Mouse (Mus musculus): ENCODE data around the gene Arhgap35.

Gene Arhgap35

DNA sequence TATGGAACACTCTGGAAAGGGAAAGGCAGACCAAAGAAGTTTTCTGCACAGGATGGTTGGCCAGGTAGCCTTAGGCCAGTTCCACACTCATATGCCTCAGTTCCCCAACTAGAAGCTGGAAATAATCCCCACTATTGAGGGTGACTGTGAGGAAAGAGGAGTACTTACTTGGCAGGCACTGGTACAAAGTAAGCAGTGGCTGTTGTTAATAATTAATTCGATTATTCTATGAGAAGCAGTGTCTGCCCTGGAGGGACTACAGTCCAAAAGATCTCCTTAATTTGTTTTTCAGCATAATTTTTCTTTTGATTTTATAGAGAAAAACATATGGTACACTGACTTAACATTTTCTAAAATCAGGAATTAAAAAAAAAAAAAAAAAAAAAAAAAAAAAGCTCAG lies 10.7 kb downstream of the Arhgap35 start:
- no peak for DNase-seq (ENCODE audit: low spot score)

- no peak for DNase-seq (ENCODE audit: low spot score)
Observed at GRCm38 (mm10) chr7:16601683-16602102, 13.1 kb downstream of the Arhgap35 start.

- no peak for DNase-seq (ENCODE audit: low spot score)
Observed at GRCm38 (mm10) chr7:16599006-16599405, 15.8 kb downstream of the Arhgap35 start.

GRCm38 (mm10) chr7:16591292-16591691 lies 23.5 kb downstream of the Arhgap35 start:
- no peak for DNase-seq (ENCODE audit: low spot score)

DNA sequence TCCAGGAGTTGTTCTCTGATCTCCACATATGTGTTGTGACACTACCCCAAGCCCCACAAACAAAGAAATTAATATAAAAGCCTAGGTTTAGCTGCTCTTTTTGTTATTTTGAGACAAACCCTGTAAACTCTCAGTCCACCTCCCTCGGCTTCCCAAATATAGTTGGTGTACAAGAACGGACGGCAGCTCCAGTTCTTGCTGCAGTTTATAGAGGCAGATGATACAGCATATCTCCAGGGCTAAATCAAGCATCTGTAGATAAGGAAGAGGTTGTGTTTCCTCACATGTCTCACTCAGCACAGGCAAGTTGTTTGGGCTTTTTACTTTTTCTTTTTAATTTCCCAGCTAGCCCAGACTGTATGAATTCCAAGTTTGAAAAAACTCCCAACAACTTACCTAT lies 27.1 kb downstream of the Arhgap35 start:
- DNase-seq (ENCODE audit: low spot score): no peak

DNA sequence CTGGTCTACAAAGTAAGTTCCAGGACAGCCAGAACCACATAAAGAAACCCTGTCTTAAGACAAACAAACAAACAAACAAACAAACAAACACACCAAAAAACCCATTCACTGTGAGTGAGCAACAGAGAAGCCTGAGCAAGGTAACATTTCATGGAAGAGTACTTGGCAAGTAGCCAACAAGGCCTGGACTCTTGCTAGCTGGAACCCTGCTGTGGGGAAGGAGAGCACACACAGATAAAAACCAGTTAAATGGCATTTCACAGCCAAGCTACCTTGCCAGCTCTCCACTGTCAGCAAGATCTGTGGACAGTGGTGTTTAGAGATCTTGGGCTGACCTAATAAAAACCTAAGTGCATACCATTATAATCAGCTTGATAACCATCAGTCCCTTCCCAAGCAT lies 30.4 kb downstream of the Arhgap35 start:
- no peak for DNase-seq (ENCODE audit: low spot score)

DNA sequence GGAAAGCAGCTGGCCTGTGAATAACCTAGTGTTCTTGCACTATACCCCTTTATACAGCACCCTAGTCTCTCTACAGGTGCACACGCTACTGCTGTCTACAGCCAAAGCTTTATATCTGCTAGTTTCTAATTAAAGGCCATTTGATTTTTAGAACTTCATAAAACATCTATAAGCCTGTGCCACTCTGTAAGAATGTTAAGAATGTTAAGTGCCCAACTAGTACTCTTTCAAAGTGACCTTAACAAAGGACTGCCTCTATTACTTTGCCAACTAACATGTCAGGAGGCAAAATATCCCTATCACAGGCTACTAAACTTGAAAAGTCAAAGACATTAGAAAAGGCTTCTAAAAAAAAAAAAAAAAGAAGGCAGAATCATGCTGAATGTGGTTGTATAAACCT lies 31.0 kb downstream of the Arhgap35 start:
- DNase-seq (ENCODE audit: low spot score): no peak

DNA sequence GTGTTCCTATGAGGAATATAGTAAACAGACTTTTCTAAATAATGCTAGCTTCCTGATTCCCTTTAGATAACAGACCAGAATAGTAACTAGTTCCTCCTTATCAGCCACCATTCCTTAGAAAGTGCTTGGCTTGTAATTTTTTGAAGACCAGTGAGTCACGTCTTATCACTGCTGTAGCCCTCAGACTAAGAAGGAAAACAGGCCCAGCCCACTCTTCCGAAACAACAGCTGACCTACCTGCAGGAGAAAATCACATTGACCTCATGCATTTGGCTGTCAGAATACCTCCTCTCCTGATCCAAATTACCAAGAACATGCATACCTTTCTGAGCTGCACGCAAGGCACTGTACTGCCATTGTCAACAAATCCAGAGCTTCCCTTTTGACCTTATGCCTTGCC lies 32.5 kb downstream of the Arhgap35 start:
- no peak for DNase-seq (ENCODE audit: low spot score)

- DNase-seq (ENCODE audit: low spot score): peak; percentile 39
Observed at GRCm38 (mm10) chr7:16581276-16582100, 33.3 kb downstream of the Arhgap35 start.

GRCm38 (mm10) chr7:16576719-16577118 lies 38.1 kb downstream of the Arhgap35 start:
- no peak for DNase-seq (ENCODE audit: low spot score)

DNA sequence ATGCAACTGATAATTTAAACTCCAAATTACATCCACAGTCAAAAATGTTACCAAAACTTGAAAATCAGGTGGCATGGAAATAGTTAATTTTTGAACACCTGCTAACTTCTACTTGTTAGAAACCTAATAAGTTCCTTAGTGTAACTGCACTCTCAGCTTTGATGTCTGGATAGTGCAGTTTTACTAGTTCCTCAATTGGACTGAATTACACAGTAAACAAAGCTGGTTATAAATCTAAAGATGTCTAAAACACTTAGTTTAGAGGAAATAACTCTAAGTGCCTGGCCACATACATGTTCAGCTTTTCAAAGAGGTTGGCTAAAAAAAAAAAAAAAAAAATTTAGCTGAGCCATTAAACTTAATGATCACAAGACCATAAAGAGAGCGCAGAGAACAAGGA lies 43.6 kb downstream of the Arhgap35 start:
- no peak for DNase-seq (ENCODE audit: low spot score)

DNA sequence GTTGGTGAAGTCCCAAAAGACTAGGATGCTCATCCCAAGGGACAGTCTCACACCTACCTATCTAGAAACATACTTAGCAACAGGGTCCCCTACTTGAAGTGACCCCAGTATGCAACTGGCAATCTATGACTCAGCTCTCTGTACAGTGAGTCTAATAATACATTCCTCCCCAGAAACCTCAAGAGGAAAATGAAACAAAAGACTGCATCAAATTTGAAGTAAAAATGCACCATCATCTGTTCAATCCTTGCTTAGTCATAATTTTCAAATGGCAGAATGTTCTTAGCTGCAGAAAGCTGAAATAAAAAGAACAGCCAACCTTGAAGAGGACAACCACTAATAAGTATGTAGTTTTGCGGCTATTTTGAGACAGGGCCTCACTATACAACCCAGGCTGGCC lies 44.1 kb downstream of the Arhgap35 start:
- DNase-seq (ENCODE audit: low spot score): no peak

DNA sequence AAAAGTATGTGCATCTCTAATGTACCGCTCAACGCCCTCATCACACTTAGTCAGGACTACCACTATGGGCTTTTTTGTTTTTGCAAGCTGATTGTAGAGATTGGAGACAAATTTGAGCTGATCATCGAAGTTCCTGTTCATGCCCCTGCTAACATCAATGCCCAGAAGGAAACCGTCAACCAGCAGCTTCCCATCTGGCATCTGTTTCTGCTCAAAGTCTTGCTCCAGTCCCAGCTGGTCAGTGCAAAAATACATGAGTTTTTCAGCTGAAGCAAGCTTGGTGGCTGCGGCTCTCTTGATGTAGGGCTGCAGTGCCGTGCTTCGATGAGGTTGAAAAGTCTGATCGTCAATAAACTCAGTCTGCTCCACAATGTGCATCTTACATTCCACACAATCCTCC lies 50.3 kb downstream of the Arhgap35 start:
- DNase-seq (ENCODE audit: low spot score): no peak

GRCm38 (mm10) chr7:16557783-16558538 lies 56.8 kb downstream of the Arhgap35 start:
- no peak for DNase-seq (ENCODE audit: low spot score)

DNA sequence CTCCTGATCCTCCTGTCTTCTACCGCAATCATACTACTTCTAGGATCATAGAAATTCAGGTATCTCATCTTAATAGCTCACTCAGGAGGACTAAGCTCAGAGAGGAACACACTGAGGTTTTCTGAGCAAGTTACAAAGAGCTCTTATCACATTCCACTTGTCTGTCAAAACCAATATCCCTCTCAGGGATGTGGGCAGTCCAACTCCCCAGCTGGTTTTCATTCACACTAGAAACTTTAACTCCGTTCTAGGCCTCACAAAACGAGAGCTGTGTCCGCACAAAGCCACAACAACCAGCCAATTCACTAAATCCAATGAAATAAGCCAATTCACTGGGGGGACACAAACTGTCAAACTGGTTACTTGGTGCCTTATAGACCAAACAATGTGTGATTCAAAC lies 57.5 kb downstream of the Arhgap35 start:
- peak; percentile 34 for DNase-seq (ENCODE audit: low spot score)

GRCm38 (mm10) chr7:16554215-16554614 lies 60.6 kb downstream of the Arhgap35 start:
- DNase-seq (ENCODE audit: low spot score): no peak

- no peak for DNase-seq (ENCODE audit: low spot score)
Observed at GRCm38 (mm10) chr7:16551581-16551980, 63.2 kb downstream of the Arhgap35 start.

GRCm38 (mm10) chr7:16549299-16549698 lies 65.5 kb downstream of the Arhgap35 start:
- DNase-seq (ENCODE audit: low spot score): no peak

- peak; percentile 20 for DNase-seq (ENCODE audit: low spot score)
Observed at GRCm38 (mm10) chr7:16544770-16545169, 70.0 kb downstream of the Arhgap35 start.

DNA sequence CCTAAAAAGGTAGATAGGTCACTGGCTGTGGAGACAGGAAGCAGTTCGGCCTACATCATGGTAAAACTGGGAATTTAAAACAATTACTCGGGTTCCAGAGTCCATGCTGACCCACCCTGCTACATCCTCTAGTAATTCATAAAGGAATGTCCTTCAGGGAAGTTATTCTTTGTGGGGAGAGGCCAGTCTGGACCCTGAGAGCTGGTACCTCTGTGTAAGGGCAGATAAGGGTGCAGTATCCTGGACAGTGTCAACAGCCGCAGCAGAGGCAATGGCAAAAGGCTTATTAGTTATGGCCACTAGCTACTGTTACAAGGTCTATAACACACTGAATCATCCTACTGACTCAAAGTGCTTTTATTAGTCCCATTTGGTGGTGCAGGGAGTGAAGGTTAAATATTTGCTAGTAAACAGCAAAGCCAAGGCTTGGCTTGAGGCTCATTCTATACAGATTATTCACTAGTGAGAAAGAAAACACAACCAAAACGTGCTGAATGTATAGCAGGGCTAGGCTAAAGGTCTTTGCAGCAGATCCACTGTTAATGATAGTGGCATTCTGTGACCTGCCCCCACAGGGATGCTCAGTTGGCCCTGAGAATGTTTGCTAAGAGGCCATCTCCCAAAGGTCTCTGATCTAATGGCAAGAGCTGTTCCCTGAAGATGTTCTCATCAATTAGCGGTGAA lies 77.4 kb downstream of the Arhgap35 start:
- DNase-seq (ENCODE audit: low spot score): no peak

DNA sequence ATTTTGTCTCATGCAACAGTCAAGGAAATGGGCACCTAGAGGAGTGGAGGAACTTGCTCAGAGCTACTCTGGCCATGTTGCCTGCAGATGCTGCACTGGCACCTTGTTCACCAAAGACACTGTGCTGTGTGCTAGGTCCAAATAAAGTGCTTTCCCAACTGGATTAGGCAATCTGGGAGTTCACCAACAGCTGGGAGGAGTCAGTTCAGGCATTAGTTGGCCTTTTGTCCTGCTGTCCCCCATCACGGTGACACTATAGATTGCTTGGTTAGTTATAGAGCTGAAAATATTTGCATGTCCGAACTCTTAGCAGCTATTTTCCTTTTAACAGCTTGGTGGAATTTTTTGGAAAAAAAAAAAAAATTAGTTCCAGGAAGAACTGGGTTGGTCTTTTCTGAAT lies 88.8 kb downstream of the Arhgap35 start:
- DNase-seq (ENCODE audit: low spot score): no peak

DNA sequence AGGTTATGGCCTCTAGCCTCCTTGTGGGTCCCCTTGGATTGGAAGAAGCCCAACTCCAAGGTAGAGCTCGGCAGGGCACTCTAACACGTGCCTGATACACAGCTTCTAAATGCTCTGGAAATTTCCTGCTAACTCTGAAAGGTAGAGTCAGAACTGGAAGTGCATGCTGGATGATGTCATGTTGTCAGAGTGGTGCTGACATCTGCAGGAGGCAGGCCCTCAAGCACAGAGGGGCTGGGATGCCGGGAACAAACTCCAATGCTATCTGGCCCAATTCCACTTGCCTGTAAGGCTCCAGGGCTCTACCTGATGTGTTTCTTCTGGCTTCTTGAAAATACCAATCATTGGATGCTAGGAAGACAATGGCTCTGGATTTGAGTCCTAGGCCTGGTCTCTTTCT lies 89.3 kb downstream of the Arhgap35 start:
- DNase-seq (ENCODE audit: low spot score): no peak

DNA sequence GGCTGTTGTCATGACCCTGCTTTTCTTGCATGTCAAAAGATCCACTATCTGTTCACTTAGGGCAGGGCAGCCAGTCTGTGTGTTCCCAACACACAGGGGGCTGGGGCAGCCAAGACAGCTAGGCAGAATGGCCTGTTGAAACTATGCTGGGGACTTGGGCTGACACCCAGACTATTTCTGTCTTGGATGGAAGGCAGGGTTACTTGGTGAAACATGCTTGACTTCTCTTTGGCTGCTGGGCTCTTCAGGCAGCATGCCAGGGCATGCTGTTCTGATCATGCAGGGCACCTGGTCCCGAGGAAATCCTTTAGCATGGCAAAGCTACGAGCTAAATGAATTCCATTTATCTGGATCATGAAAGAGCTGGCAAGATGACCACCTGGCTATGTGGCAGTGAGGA lies 90.5 kb downstream of the Arhgap35 start:
- DNase-seq (ENCODE audit: low spot score): no peak

All from embryo, embryonic 10.5 days (tissue).